Mouse (Mus musculus) lung, postnatal 14 days (tissue): ENCODE measurements around the gene Sypl2.
"Not testable (repeated sequence)": the region's sequence is repeated elsewhere in the genome, so short reads cannot be mapped to it uniquely, and the experiment has no call there.

Source experiments
- DNase-seq: peaks from one replicate; pipeline ENCODE4 v3.0.0; 2021

Sypl2 gene

DNA sequence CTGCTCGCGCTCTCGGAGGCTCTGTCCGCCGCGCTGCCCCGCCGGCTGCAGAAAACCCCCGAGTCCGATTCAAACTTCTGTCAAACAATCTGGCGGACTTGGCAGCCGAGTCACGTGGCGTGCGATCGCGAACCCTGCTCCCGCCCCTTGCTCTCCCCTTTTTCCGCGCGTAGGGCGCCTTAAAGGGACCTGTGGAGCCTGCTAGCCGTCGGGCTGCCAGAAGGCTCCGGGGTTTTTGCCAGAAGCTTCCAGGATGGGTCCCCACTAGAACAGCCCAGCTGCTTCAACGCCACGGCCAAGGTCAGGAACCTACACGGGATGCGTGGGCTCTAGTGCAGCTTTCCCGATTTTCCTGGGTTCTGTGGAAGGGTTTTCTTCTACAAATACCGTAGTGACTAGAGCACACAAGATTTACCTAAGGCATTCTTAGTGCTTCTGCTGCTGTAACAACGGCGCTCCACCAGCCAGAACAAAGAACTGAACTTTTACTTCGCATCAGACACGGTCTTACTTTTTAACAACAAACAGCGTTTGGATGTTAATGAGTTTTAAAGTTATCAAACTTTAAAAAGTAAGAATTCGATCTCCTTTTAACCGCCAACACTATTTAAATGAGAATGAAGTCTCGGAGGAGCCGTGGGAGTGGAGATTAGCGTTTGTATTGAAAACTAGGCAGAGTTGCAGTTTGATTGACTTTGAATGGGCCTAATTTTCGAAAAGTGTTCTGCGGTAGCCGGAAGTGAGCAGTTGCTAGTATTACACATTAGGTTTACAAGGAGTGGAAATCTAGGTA, at the start of gene Sypl2:
Gene Sypl2 (minus strand): TSS at position 91 of the 793 bp plus-strand sequence.
- DNase-seq = peak; percentile 35

DNA sequence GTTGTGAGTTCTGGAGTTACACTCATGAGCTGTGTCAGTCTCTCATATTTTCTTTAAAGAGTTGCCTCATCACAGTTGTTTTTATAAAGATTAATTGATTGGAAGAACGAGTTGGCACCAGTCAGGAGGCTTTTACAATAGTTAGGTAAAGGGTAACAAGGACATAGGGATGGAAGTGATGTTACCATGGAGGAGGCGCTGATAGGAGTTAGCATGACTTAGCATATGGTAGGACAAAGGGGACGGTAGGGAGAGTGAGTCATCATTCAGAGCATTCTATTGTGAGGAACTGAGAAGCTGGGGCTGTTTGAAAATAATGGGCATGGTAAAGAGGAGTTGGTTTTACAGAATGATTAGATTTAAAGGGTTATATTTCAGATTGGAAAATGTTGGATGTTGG, 32.9 kb upstream of the Sypl2 start:
- DNase-seq = no peak

DNA sequence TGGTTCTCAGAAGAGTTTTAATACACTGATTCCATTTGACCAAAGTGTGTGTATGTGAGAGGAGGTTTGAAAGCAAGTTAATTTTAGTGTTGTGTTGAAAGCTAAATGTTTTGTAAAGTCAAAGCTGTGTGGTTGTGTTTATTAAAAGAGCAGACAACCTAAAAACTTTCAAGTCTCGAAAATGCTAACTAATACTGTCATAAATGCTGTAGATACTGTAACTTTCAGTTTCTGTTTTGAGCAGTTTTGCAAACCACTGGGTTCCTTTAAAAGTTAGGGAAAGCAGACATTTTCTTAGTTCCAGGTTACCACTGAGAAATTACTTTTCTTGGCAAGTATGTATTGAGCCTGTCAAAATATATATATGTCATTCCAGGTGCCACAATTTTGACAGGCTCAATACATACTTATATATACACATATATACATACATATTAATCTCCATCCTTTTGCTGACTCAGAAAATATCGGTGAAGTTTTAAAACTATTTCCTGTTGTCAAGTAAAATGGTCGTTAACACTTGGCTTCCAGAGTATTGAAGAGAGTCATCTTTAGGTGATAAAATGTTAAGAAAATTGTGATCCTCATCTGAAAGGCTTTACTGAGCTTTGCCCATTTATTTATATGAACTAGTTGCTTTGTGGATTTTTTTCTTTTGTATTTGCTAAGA, 31.5 kb upstream of the Sypl2 start:
- no peak for DNase-seq

GRCm38 (mm10) chr3:108256719-108257637, 30.5 kb upstream of the Sypl2 start, which contains the start of gene Psma5:
Psma5 (plus strand) TSS chr3:108256926.
- peak; percentile 95 for DNase-seq

DNA sequence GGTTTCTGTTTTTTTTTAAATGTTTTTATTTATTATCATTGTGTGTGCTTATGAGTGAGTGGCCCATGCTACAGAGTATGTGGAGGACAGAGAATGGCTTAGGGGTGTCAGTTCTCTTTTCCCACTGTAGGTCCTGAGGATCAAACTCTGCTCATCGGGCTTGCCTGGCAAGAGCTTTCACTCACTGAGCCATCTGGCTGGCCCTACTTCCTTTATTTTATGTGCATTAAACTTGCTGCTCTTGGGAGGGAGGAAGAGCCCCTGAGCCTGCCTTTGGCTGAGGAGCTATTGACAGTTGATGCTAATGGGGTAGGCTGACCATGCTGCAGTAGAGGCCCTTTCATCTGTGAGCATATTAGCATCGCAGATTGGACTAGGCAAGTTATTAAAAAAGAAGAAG, 20.4 kb upstream of the Sypl2 start:
- DNase-seq = no peak

DNA sequence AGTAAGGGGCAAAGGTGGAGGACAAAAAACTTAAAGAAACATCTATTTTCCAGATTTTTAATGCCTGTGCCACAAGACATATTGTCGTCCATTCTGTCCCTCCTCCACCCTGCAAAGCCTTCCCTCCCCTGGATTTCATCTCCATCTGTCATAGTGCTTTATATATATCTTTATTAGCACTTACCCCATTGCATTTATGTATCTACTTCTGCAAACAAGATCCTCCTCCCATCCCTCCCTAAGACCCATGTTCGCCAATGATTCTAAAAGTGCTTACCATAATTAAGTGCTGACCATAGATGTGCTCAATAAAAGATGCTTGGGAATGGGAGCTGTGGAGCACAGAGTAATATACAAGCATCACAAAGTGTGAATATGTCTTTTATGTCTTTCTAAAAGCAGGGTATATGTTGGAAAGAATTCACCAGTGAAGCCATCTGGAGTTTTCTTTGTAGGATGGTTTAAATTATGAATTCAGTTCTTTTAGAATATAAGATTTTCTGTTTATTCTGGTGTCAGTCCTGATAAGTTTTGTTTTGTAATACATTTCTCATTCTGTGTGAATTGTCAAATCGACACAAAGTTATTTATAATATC, 14.9 kb upstream of the Sypl2 start:
- DNase-seq = no peak

DNA sequence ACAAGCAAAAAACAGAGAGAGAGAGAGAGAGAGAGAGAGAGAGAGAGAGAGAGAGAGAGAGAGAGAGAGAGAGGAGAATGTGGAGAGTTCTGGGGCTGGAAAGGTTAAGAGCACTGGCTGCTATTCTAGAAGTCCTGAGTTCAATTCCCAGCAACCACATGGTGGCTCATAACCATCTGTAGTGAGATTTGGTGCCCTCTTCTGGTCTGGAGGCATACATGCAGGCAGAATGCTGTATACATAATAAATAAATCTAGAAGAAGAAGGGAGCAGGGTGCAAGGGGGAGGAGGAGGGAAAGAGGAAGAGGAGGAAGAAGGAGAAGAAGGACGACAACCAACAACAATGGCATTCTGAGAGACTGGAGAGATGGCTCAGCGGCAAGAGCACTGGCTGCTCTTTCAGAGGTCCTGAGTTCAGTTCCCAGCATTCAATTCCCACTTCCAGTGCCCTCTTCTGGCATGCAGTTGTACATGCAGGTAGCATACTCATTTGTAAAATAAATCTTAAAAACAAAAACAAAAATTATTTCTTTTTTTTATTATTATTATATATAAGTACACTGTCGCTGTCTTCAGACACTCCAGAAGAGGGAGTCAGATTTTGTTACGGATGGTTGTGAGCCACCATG, 11.1 kb upstream of the Sypl2 start:
- DNase-seq = not testable (repeated sequence)

- no peak for DNase-seq
Measured at GRCm38 (mm10) chr3:108231646-108232045, 5.2 kb upstream of the Sypl2 start.

- DNase-seq = no peak
Measured at GRCm38 (mm10) chr3:108227521-108227920, 1.1 kb upstream of the Sypl2 start.

DNA sequence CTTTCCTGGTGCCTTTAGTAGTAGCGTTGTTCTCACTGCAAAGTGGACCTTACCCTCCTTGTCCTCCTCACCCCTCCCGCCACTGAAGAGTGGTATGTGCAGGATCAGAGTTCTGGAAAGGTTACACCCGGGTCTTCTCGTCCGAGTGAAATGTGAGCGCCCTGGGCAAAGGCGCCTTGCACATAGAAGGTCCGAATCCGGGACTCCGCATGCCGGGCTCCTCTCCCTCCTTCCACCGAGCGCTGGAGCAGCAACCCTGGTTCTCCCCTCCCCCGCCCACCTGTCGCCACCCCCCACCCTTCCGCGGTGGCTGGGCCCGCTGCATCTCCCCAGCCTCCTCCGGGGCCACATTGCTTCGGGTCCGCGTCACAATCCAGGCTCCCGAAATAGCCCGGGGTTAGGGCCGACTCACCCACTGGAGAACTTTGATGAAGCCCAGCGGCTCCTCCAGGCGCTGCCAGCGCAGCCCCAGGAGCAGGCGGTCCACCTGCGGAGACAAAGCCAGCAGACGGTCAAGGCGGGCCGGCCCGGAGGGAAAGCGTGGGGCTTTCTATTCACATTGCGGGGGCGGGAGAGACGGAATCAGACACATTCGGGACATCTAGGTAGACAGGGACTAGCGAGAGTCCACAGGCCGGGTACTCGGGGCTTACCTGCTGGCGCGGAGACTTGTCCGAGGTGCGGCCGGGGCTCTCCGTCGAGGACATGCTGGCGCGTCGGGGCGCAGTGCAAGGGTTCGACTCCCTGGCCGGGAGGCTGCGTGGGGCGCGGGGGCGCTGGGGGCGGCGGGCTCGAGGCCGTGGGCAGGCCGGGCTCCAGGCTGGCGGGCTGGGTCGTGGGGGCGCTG, 514 bp downstream of the Sypl2 start:
- DNase-seq = no peak

- DNase-seq = no peak
Measured at GRCm38 (mm10) chr3:108220661-108221060, 5.8 kb downstream of the Sypl2 start.

DNA sequence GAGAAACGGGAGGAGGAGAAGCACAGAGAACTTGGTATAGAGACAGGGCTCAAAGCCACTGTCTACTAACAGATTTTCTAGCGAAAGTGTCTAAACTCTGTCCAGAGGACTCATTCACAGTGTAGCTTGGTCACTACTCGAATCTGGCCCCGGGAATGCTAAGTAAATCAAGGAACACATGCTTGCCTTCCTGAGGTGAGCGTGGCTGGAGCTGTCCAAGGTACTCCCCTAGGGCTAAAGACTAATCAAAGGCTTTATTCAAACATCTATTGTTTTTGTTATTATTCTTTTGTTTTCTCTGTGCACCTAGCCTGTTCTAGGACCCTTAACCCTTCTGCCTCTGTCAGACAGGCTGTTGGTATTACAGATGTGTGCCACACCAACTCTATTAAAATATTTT, 11.7 kb downstream of the Sypl2 start:
- DNase-seq = peak; percentile 49

DNA sequence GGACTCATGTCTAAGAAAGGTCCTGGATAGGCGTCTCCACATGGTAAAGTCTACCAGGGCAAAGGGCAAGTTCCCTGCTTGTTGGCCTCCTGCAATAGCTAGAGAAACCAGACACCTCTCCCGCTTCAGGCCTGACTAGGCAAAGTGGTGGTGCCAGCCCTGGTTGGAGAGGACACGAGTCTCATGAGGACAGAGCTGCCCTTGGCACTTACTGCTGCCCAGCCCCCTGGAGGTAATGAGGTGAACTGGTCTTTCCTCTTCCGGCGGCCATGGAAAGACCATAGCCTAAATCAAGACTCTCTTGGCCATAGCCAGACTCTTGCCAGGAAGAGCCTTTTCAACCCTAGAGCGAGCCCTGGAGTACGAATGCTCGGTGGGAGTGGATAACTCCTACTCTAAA, 14.0 kb downstream of the Sypl2 start:
- no peak for DNase-seq

GRCm38 (mm10) chr3:108211845-108212244, 14.6 kb downstream of the Sypl2 start:
- DNase-seq = no peak

- DNase-seq = no peak
Measured at GRCm38 (mm10) chr3:108210771-108211139, 15.7 kb downstream of the Sypl2 start, which contains the start of gene Atxn7l2. Atxn7l2 (minus strand) TSS chr3:108210934.

DNA sequence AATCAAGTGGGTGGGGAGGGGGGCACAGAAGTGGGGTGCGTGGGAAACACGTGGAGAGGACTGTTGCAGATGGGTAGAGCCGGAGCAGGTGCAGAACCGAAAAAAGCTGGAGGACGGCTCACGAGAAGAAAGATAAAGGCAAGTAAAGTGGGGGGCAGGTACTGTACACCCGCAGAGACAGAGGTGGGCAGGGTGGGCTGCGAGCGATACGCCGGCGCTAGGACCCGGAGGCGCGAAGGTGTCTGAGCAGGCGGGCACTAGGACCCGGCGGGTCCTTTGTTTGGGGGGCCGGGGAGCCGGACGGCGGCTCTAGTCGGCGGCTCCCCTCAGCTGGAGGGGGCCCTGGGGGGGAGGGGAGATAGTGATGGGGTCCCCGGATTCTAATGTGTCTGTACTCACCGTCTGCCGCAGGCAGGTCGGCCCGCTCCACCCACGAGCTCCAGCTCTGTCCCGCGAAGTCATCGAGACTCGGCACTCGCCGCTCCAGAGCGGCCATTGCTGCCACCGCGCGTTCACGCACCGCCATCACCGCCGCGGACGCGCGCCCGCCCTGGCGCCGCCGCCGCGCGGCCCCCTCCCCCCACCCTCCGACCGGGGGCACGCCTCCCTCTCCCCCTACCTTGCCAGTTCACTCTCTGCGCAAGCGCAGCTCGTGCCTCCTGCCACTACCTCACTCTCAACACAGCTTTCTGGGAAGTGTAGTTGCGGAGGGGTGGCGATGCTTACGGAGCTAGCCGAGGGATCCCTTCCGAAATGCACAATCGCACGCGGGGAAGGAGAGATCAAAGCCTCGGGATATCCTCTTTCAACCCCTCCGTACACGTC, 16.3 kb downstream of the Sypl2 start:
- peak; percentile 92 for DNase-seq

GRCm38 (mm10) chr3:108209536-108209935, 16.9 kb downstream of the Sypl2 start:
- DNase-seq = no peak

DNA sequence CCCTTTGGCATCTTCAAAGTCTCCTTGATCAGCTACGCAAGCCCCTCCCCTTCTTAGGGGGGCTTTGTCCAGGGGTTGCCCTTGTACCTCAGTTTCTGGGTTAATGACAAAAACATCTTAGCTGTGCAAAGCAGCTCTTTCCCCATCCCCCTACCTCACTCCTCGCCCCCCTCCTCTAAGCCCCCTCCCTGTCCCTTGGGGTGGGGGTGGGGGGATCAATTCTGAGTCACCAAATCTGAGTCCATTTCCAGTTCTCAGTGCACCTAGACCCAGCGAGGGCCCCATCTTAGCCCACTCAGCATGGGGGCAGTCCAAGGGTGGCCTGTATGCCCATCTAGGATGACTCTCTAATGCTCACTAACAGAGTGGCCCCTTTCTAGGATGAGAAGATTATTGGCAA, 17.4 kb downstream of the Sypl2 start:
- DNase-seq = no peak

- no peak for DNase-seq
Measured at GRCm38 (mm10) chr3:108206731-108207375, 19.6 kb downstream of the Sypl2 start.

- no peak for DNase-seq
Measured at GRCm38 (mm10) chr3:108205601-108206000, 20.8 kb downstream of the Sypl2 start.
